Mouse (Mus musculus): ENCODE results near the gene 2810004N23Rik.

Gene 2810004N23Rik

DNA sequence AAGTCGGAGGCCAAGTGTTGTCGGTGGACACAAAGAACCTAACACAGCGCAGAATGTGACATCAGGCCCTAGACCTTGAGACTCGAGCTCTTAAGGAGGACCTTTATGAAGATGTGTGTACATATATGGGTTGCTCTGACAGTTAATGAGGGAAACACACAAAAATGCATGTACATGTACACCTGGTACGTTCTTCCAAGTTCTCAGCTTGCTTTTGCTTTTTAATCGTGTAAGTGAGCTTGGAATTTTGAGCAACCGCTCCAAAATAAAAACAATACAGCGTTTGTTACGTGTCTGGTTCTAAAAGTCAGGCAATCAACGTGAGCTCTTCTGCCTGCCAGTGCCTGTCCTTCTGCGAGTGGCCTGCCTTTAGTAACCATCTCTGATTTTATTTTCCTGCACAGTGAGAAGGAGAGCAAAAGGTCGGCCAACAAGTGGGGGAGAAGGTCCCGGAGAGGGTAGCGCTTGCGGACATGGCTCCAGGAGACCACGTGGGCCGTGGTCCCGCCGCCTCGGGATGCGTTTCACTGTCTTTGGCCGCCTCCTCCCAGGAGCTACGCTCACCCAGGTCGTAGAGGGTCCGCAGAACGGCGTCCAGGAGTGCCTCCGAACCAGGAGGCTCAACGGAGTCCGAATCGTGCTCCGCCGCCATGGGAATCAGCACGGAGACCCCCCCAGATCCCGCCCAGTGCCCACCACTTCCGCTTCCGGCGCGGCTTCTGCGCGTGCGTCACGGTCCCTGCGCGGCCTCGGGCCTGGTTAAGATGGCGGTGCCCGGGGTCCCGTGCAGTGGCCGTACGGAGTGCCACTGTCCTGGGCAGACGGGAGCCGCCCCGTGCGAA is at the start of gene 2810004N23Rik, which contains the start of gene Gnpat:
TSS of gene 2810004N23Rik (minus strand) at position 800 of the 842 bp plus-strand sequence.
TSS of gene Gnpat (plus strand) at position 713 of the 842 bp plus-strand sequence.
- peak; percentile 93 for DNase-seq

DNA sequence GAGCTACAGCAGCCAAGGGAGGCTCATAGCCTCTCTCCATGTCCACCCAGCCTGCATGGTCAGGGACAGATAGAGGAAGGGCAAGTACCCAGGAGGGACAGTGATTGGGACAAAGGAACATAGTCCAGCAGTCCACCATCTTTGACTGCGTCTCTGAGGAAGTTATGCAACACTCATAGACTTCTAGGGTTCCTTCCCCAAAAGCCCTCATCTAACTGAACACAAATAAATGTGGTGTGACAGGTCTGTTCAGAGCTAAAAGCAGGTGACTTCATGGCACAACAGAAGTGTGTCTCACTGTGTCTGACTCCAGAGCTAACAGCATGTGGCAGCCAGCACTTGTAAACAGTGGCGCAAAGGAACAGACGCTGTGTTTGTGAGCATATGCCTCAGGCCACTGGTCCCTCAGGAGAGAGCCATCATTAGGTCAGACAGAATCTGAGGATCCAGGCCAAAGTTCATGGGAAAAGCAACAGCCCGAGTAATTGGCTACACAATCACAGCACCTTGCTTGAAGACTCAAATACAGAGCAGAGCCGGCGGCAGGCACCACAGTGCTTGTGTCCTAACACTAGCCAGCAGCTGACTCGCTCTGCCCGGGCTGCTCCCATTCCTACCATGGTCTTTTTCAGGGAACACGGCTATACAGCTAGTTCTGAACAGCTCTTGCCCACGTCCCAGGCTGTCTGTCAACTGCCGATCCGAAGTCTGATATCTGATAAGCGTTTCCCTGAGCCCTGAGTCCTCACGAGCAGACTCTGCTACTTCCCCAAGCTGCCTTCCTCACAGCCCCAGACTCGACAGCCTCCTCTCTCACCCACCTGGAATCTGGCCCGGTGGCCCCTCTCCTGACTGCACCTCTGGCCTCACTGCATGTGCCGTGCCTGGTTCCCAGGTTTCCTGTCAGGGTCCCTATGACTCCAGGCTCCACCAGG is 49.3 kb upstream of the 2810004N23Rik start:
- DNase-seq: peak; percentile 73

DNA sequence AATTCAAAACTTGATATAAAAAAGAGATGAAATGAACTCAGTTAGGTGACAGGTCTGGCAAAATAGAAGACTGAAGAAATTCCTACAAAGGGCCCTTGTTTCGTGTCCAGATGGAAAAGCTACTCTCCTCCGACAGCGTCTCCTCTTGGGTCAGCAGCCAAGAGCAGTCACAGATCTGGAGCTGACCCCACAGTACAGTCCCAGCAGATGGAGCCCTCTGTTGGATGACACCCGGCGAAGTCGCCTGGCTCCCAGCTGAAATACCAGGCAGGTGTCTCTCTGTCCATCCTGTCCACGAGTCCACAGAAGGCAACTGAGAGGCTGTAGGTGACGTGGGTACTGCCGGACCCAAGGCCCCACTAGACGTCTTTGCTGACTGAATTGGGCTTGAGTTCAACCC is 47.4 kb upstream of the 2810004N23Rik start:
- no peak for DNase-seq

DNA sequence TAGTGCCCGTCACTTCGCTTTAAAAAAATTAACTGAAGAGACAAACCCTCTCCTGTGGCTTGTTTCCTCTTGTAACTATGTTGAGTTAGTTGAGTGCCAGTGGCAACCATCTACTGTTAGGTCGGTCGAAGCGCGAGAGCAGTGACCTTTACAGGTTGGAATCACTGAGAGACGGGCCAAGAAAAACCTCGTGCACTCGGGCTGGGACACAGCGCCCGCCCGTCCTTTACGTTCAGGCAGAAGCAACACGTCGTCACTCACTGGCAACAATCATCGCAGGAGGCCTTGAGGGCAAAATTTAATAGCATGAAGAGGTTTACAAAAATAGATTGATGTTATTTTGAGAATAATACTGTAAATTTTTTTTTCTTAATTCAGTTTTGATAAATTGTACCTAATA is 47.0 kb upstream of the 2810004N23Rik start:
- DNase-seq: no peak

DNA sequence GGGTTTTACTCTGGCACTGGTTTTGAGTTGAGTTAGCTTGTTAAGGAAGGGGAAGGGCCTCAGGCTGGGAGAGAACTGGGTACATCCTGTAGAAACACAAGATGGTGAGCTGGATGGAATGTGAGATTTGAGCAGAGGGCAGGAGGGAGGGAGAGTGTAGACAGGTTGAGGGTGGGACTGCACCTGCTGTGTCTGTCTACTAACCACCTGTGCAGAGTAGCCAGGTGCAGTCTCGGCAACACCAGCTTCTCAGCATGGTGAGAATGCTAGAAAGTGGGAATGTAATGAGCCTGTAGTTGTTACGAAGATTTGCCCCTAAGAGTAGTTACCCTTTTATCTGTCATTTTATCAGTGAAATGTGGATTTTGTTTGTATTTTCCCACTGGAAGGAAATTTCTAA is 42.6 kb upstream of the 2810004N23Rik start:
- DNase-seq: no peak

DNA sequence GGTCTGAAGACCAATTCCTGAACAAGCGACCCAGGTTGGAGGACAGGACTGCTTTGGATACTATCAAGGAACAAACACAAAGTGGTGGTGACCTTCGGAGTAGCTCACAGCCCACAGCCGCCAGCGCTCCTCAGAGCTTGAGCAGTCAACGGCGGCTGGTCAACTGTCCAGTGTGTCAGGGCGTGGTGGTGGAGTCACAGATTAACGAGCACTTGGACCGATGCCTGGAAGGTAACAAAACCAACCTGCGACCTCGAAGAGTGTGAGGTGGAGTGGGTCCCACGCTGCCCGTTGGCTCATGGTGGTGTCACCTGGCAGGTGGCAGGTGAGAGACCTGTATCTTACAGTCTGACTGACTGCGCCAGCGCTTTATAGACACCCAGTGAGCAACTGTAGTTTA is 40.3 kb upstream of the 2810004N23Rik start:
- DNase-seq: peak; percentile 83

DNA sequence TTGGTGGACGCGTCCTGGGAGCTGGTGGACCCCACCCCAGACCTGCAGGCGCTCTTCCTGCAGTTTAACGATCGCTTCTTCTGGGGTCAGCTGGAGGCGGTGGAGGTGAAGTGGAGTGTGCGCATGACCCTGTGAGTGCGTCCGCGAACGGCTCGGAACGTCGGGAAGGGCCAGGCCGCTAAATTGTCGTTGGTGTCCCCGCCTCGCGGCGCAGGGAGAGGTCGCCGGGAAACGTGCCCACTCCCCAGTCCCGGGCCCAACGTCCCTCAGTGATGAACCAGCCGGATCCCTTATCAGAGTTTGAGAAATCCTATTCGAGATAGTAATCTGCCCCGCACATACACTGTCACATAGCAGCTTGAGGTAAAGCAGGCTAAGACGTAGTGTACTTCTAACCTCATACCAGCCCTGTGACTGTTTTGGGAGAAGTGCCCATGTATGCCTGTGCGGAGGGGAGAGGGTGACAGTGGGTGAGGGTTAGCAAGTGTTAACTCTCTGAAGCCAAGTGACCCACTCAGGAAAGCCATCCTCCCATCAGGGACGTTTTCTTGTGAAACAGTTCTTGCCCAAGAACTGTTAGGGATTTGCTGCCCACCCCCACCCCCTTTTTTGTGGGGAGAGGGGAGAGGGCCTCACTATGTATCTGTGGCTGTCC is 35.5 kb upstream of the 2810004N23Rik start:
- no peak for DNase-seq

DNA sequence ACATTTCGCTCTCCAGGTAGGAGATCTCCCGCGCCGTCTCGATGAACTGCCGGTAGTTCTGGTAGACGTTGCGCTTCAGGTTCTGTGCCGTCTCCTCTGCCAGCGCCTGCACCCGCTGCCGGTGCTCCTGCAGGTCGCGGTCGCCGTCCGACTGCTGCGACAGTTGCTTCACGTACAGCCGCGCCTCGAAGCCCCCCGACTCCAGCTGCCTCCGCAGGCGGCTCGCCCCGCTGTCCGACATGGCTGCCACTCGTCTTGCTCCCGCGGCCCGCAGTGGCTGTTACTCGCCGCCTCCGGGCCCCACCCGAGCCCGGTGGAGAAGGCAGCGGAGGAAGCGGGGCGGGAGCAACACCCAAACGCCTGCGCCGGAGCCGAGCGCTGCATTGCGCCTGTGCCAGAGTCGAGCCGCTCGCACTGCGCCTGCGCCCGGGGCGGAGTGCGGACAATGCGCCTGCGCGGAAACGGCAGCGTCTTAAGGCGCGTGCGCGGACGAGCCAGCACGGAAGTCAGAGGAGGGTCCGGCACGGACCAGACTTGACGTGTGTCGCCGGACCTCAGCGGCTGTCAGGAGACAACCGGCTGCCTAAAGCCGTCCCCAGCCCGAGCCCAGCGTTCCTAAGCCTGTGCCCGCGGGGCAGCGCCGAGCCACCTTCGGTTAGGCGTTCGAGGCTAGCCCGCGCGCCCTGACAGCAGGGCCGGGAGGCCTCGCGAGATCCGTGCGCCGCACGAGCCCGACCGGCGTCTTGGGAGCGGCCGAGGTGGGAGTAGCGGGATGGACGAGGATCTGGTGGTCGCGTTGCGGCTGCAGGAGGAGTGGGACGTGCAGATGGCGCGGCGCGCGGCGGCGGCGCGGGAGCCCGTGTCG is 34.7 kb upstream of the 2810004N23Rik start, which contains the start of the genes Exoc8 and Sprtn:
TSS of gene Exoc8 (minus strand) at position 320 of the 865 bp plus-strand sequence.
TSS of gene Sprtn (plus strand) at position 501 of the 865 bp plus-strand sequence.
- peak; percentile 97 for DNase-seq

DNA sequence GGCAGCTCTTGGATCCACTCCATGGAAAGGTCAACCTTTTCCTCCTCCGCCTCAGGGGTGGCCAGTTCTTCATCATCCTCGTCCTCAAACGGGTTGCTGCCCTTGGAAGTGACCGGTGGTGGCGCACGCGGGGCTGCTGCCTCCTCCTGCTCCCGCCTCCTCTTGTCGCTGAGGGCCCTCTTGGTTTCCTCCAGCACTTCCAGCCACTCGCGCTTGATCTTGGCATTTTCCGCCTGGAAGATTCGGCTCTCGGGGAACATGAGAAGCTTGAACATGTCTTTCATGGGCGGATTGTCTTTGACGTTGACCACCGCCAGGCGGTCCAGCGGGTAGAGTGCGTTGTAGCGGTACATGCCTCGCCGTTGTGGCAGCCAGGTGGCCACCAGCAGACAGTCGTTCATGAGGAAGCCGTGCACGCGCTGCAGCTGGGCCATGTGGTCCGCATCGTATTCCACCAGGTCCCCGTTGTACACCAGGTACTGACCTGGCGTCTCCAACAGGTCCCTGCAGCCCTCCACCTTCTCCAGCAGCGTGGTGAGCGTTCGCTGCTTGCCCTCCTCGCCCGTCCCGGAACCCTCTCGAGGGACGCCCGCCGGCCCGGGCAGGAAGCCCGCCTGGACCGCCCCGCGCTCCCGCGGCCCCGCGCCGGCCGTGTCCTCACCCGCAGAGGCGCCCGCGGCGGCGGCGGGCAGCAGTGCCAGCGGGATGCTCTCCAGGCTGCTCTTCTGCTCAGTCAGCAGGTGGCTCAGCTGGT is 33.9 kb upstream of the 2810004N23Rik start:
- DNase-seq: peak; percentile 82

DNA sequence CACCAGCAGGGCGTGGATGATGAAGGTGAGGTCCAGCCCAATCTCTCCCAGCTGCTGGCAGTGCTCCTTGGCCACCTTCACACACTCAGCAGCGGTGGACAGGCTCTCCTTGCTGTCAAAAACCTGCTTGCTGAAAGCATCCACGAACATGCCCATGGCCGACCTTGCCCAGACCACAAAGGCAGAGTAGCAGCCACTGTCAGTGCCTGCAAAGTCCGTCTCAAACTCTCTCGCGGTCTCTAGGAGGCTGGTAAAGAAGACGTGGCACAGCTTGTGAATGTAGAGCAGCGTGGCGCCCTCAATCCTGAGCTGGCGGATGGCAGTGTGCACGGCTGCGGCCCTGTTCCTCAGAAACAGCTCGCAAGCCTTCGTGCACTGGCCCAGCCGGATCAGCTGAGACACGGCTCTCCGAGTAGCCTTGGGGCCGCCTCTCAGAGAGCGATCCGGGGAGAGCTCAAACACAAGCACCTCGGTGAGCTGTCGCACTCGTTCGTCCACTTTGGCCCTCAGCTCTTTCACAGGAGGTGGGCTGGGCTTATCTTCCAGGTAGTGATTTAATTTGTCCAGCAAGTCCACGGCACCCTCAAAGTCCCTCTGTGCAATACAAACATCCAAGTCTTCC is 33.2 kb upstream of the 2810004N23Rik start:
- DNase-seq: peak; percentile 22

DNA sequence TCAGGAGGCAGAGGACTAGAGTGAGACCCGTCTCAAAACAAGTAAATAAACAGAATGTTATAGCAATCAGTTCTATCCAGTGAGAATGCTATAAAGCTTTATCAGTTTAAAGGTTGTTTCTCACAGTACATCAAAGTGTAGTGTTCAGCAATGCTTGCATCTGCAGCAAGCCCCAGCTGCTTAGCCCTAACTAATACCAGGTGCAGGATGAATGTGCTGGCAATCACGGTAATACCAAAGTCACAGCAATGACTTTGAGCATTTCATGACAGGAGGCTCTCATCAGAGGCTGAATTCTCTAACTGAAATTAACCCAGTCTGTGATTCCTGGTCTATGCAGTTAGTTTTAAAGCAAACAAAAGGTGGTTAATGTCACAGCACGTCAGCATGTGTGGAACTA is 29.7 kb upstream of the 2810004N23Rik start:
- DNase-seq: no peak

DNA sequence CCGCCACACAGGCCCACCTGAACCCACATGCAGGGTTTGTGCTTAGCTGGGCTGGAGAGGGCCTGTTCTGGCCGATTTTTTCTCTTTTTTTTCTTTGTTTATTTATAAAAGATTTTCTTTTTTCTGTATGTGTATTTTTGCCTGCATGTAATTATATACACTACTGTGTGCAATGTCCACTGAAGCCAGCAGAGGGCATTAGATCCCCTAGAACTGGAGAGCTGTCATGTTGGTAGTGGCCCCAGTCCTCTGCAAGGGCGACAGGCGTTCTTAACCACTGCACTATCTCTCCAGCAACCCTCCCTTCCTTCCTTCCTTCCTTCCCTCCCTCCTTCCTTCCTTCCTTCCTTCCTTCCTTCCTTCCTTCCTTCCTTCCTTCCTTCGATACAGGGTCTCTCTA is 25.5 kb upstream of the 2810004N23Rik start:
- no peak for DNase-seq

DNA sequence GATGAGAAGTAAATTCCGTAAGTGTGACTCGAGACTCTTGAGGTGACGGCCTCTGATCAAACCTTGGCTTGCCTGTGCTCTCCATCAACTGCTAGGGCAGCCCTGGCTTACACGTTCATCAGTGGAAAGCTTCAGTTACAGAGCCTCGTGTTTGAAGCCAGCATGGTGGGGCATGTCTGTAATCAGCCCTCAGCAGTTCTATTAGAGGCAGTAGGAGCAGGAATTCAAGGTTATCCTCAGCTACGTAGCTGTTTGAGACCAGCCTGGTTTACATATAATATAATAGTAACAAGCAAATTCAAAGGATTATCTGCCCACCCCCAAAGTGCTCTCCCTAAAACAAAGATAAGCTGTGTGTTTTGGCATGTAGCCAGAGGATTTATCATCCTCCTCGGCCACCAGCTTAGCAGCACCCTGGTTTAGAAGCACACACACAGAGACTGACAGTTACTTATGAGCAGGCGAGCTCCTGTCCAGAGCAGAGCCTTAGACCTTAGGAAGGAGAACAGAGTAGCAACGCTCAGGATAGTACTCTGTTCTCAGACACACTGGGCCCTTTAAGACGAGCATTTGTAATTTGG is 16.1 kb upstream of the 2810004N23Rik start:
- DNase-seq: no peak

DNA sequence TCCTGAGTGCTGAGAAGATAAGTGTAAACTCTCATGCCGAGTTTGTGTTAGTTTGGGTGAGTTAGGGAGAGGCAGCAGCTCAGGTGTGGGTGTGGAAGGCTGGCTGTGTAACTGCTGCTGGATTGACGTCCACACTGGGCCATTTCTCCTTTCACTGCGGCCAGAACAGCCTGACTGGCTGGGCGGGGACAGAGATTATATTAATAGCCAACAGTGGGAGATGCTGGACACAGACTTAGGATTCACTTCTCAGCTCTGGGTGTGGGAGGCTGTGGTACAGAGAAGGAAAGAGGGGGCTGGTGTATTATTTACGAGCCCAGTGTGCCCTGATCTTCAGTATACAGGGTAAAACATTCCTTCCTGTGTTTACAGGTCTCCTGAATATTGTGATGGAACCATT is 15.2 kb upstream of the 2810004N23Rik start:
- DNase-seq: no peak

DNA sequence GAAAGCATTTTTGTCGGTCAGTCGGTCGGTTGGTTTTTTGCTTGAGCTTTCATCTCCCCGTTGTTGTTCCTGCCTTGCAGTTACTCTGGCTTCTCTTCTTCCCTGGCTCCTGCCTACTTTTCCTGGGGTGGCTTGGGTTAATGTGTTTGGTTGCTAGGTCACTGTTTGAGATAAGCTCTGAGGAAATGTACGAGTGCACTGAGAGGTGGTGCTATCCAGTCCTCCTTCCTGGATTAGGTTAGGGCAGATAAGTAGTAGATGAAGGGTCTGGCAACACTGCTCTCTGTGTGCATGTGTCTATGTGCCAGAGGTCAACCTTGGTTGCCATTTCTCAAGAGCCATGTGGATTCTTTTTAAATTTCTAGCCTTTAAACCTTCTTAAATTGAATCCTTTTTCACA is 9.8 kb upstream of the 2810004N23Rik start:
- DNase-seq: no peak

DNA sequence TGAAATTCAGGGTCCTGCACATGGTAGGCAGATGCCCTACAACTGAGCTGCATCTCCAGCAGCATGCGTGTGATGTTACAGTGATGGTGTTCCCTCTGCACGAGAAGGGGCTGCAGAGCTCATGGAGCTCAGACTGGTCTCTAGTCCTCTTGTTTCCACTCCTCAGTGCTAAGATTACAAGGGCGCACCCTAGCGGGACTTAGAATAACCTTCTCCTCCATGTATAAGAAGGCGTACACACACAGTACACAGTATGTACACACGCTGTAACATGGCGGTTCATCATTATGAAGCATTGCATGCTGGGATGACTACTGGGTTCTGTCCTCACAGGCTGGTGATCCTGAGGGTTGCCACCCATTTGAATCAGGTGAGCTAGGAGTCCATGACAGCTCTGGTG is 9.2 kb upstream of the 2810004N23Rik start:
- no peak for DNase-seq

DNA sequence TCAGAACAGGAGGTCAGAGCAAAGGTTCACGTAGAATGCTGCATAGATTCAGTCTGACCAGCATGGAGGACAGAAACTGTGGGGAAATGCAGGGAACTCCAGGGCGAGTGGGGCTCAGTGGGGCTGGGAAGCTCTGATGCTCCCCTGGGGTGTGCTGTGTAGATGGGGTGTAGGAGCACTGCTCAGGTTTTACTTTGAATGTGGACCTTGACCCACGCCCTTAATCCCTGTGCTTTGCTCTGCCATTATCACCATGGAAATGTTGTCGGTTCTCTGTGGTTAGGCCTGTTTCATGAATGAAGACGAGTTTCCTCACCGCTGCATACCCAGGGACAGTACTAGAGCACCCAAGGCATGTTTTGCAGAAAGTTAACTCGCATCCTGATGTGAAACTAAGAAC is 8.6 kb upstream of the 2810004N23Rik start:
- no peak for DNase-seq

DNA sequence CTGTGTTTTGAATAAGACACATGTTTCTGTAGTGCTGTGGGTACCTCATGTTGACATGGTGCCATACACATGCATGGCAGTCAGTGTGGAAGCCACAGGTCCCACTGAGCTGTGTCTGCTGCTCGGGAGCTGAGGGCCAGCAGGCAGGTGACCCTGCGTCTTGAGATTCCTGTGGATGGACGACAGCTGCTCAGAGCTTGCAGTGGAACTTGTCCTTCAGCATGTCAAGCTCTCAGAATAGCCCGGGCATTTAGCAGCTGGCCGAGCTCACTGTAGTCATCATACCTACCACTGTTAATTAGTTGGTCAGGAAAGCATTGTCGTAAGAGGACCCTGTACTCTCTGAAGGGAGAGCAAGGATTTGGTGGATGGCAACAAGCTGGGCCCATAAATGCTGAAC is 6.8 kb upstream of the 2810004N23Rik start:
- no peak for DNase-seq

DNA sequence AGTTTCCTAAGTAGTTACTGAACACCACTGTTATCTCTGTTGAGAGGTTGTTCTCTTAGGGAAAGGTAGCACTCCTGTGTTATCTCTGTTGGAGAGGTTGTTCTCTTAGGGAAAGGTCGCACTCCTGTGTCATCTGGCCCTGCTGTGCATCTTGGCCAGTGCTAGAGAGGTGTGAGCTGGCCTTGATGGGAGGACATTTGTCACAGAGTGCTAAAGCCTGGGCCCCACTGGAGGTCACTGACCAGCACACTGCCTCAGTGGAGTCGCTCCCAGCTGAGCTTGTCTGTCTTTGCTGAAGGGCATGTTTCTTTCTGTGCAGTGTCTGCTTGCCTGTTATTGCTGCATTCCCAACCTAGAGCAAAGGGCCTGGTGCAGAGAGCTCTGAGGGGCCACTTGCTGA is 4.2 kb upstream of the 2810004N23Rik start:
- no peak for DNase-seq

DNA sequence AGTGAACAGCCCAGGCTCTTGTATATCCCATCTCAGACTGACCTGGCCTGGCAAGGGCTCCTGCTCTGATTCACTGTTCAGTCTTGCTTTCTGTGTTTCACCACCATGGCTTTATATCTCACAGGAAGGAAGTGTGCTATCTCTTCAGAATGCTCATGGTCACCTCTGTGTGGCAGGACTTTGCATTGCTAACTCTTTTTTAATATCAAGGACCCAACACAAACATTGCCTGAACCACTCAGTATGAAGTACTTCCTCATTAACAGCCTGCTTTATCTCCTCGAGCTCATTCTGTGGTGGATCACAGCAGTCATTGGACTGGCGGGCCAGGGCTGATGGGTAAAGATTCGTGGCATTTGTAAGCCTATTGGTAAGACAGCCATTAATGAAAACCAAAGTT is 3.7 kb upstream of the 2810004N23Rik start:
- no peak for DNase-seq
